Mouse (Mus musculus): Measurements from ENCODE around the gene 4930518I15Rik. TPM values are rescaled to one million over a fixed set of nuclear protein-coding genes. Genes with fewer than 3 reads are reported as not detected.

Gene 4930518I15Rik
- polyA plus RNA-seq (2014; fragmentation: Illumina TruSeq; extraction: RNeasy Lipid Tissue Mini Kit (QIAGEN cat#74804); ENCODE audit: insufficient read depth, low read depth, low replicate concordance) = 0.30 TPM

GRCm38 (mm10) chr2:156857835-156858234 lies at the start of gene 4930518I15Rik:
Gene 4930518I15Rik (minus strand): TSS chr2:156857946.

GRCm38 (mm10) chr2:156887017-156887416 lies 29.3 kb upstream of the 4930518I15Rik start, which contains the start of gene Sla2:
Gene Sla2 (minus strand): TSS chr2:156887192.

DNA sequence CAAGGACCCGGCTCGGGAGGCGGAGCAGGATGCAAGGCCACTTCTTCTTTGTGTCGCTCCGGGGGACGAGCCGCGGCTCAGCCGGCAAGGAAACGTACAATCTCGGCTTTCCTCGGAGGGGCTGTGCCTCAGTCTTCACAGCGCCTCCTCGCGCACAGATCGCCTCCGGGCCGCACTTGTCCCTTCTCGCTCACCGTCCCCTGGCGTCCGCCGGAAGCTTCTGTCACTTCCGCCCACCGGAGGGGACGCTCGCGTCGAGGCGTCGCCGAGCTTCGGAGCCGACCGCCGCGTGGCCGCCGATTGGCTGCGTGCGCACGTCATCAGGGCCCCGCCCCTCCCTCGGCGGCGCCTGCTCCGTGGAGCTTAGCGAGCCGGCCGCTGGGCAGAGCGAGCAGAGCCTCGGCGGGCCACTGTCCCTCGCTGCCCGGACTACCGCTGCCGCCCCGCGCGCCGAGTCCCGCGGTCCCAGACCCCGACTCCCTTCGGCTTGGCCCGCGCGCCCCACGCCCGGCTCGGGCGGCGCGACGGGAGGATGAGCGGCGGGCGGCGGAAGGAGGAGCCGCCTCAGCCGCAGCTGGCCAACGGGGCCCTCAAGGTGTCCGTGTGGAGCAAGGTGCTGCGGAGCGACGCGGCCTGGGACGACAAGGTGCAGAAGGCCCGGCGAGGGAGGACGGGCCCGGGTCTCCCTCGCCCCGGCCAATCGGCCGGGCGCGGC lies 5.2 kb upstream of the 4930518I15Rik start, which contains the start of gene Rab5if:
TSS of gene Rab5if (plus strand) at position 357 of the 715 bp plus-strand sequence.

GRCm38 (mm10) chr2:156839319-156840191 lies 18.2 kb downstream of the 4930518I15Rik start, which contains the start of gene Tgif2:
Gene Tgif2 (plus strand): TSS chr2:156840007.

Other genes with a start within 250 kb of the 4930518I15Rik start
- 33.5 TPM for gene Dlgap4, start 244.2 kb downstream of the 4930518I15Rik start, polyA plus RNA-seq (2014; fragmentation: Illumina TruSeq; extraction: RNeasy Lipid Tissue Mini Kit (QIAGEN cat#74804); ENCODE audit: insufficient read depth, low read depth, low replicate concordance)
- 202 TPM for gene Myl9, start 82.5 kb downstream of the 4930518I15Rik start, polyA plus RNA-seq (2014; fragmentation: Illumina TruSeq; extraction: RNeasy Lipid Tissue Mini Kit (QIAGEN cat#74804); ENCODE audit: insufficient read depth, low read depth, low replicate concordance)
- 4.4 TPM for gene Tgif2, start 17.9 kb downstream of the 4930518I15Rik start, polyA plus RNA-seq (2014; fragmentation: Illumina TruSeq; extraction: RNeasy Lipid Tissue Mini Kit (QIAGEN cat#74804); ENCODE audit: insufficient read depth, low read depth, low replicate concordance)
- 114 TPM for gene Rab5if, start 5.2 kb upstream of the 4930518I15Rik start, polyA plus RNA-seq (2014; fragmentation: Illumina TruSeq; extraction: RNeasy Lipid Tissue Mini Kit (QIAGEN cat#74804); ENCODE audit: insufficient read depth, low read depth, low replicate concordance)
- 0.90 TPM for gene Sla2, start 29.2 kb upstream of the 4930518I15Rik start, polyA plus RNA-seq (2014; fragmentation: Illumina TruSeq; extraction: RNeasy Lipid Tissue Mini Kit (QIAGEN cat#74804); ENCODE audit: insufficient read depth, low read depth, low replicate concordance)
- gene Ndrg3, start 134.1 kb upstream of the 4930518I15Rik start, polyA plus RNA-seq (2014; fragmentation: Illumina TruSeq; extraction: RNeasy Lipid Tissue Mini Kit (QIAGEN cat#74804); ENCODE audit: insufficient read depth, low read depth, low replicate concordance) = 24.7 TPM
- gene Dsn1, start 149.2 kb upstream of the 4930518I15Rik start, polyA plus RNA-seq (2014; fragmentation: Illumina TruSeq; extraction: RNeasy Lipid Tissue Mini Kit (QIAGEN cat#74804); ENCODE audit: insufficient read depth, low read depth, low replicate concordance) = 1.9 TPM
- gene Soga1, start 221.3 kb upstream of the 4930518I15Rik start, polyA plus RNA-seq (2014; fragmentation: Illumina TruSeq; extraction: RNeasy Lipid Tissue Mini Kit (QIAGEN cat#74804); ENCODE audit: insufficient read depth, low read depth, low replicate concordance) = 3.7 TPM
- not detected for gene Tldc2, start 229.1 kb upstream of the 4930518I15Rik start, polyA plus RNA-seq (2014; fragmentation: Illumina TruSeq; extraction: RNeasy Lipid Tissue Mini Kit (QIAGEN cat#74804); ENCODE audit: insufficient read depth, low read depth, low replicate concordance)

Measured in lung, adult 10 weeks (tissue).